Mouse (Mus musculus) E14TG2a.4 (cell line): ENCODE results near the gene Rec114.

Experiments used
- CTCF ChIP-seq: conservative IDR thresholded peaks from 2 replicates; pipeline ENCODE4 v1.5.1; 2014; ENCODE audit warnings: low read length
- NANOG ChIP-seq: IDR thresholded peaks from 2 replicates; pipeline ENCODE4 v1.6.1; 2014; ENCODE audit warnings: borderline replicate concordance, low read length, mixed read lengths
- POU5F1 ChIP-seq: IDR thresholded peaks from 2 replicates; pipeline ENCODE4 v1.6.1; 2014; ENCODE audit warnings: low read length, borderline replicate concordance

- no peak for TF ChIP-seq CTCF
- no peak for TF ChIP-seq NANOG
- no peak for TF ChIP-seq POU5F1
Observed at GRCm38 (mm10) chr9:58718964-58719363, 24.8 kb downstream of the Rec114 start.
